Mouse (Mus musculus) brain, embryonic 14.5 days (tissue): ENCODE results near the gene Nup35.

Experiments
- CTCF ChIP-seq: fragments of 200-500 bp; IDR thresholded peaks from 2 replicates; pipeline ENCODE4 v1.5.1; 2012; ENCODE audit warnings: inconsistent platforms, mild to moderate bottlenecking, moderate library complexity, borderline replicate concordance; ENCODE audit not compliant: insufficient read depth, insufficient read length; ENCODE audit errors: extremely low read depth
- POLR2A ChIP-seq: fragments of 200-500 bp; IDR thresholded peaks from 2 replicates; pipeline ENCODE4 v1.6.1; 2012; ENCODE audit warnings: mild to moderate bottlenecking, inconsistent platforms, borderline replicate concordance; ENCODE audit not compliant: poor library complexity, insufficient read depth, insufficient read length, severe bottlenecking; ENCODE audit errors: extremely low read depth

DNA sequence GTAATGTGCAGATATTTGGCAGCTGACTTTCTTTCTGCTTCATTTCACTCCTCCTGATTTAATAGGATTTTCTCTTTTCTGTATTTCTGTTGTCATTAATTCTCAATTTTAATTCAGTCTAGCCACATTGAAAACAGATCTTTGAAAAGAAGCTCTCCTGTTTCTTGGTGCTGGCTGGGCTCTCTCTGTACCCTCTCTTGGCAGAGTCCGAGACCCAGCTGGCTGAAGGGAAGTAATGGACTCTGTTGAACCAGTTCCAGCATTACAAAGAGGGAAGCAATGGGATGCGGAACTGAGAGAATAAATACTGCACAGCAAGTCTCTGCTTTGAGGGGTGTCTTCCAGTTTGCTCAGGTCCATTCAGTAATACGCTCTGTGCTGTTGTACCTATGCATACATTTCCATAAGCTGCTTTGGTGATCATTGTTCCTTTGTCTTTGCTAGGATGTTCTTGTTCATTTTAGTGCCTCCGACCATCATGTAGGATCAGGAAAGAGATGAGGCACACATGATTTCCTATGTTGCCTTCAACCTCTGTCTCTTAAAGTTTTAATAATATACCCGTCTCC, 50.4 kb downstream of the Nup35 start:
- TF ChIP-seq CTCF (no peak), POLR2A (no peak)
